Mouse (Mus musculus): ENCODE results near the gene Gm6367. TPM values are rescaled to one million over a fixed set of nuclear protein-coding genes. Genes with fewer than 3 reads are reported as not detected.
"Not testable (repeated sequence)": the region's sequence is repeated elsewhere in the genome, so short reads cannot be mapped to it uniquely, and the experiment has no call there.

The Gm6367 gene
- total RNA-seq (2021) = not detected

GRCm38 (mm10) chr5:94988326-94988725 is at the start of gene Gm6367:
Gm6367 (plus strand) TSS chr5:94988626.
- DNase-seq (ENCODE audit: extremely low spot score in 1 of 2, low spot score in 1 of 2) = not testable (repeated sequence)

Other genes with a start within 250 kb of the Gm6367 start
- gene Gm3183, start 123.2 kb upstream of the Gm6367 start, total RNA-seq (2021) = not detected
- gene Gm7942, start 118.3 kb downstream of the Gm6367 start, total RNA-seq (2021) = not detected
- gene Gm16513, start 194.0 kb downstream of the Gm6367 start, total RNA-seq (2021) = not detected